Mouse (Mus musculus): ENCODE results near the gene Kpna2. TPM values are rescaled to one million over a fixed set of nuclear protein-coding genes. Genes with fewer than 3 reads are reported as not detected.

The Kpna2 gene
- polyA plus RNA-seq, 1 experiment, result 150 TPM

GRCm38 (mm10) chr11:106954116-106954515 is 45.2 kb downstream of the Kpna2 start:
- no peaks in the 10 kb centered on the region for H3K36me3 ChIP-seq (ENCODE audit: control insufficient read depth, insufficient read depth, low read length)
- H3K27ac ChIP-seq (ENCODE audit: control insufficient read depth, insufficient read depth, low read depth, low read length), result no peak overlapping the region
- H3K4me1 ChIP-seq (ENCODE audit: control insufficient read depth, insufficient read depth, low read length), result no peaks in the 10 kb centered on the region
- no peaks in the 10 kb centered on the region for H3K27me3 ChIP-seq (ENCODE audit: control insufficient read depth, insufficient read depth, low read length)
- H3K4me3 ChIP-seq (ENCODE audit: control insufficient read depth, low read depth, low read length), result no peak overlapping the region
- TF ChIP-seq POLR2A (IDR thresholded peaks at IDR 0.05; ENCODE audit: control insufficient read depth, low read depth, low read length), result no peak

Other genes with a start within 250 kb of the Kpna2 start
- gene Pecam1, start 248.9 kb downstream of the Kpna2 start, polyA plus RNA-seq (2012; rRNA removed), result 1.6 and 1.8 TPM in 2 replicates
- 0.10 and 0.16 TPM in 2 replicates for gene Milr1, start 248.3 kb downstream of the Kpna2 start, polyA plus RNA-seq (2012; rRNA removed)
- 2.8 and 3.1 TPM in 2 replicates for gene Polg2, start 220.0 kb downstream of the Kpna2 start, polyA plus RNA-seq (2012; rRNA removed)
- 642 and 659 TPM in 2 replicates for gene Ddx5, start 210.4 kb downstream of the Kpna2 start, polyA plus RNA-seq (2012; rRNA removed)
- 18.5 and 20.8 TPM in 2 replicates for gene Cep95, start 210.3 kb downstream of the Kpna2 start, polyA plus RNA-seq (2012; rRNA removed)
- 11.0 and 11.3 TPM in 2 replicates for gene Smurf2, start 78.8 kb downstream of the Kpna2 start, polyA plus RNA-seq (2012; rRNA removed)
- gene 1810010H24Rik, start 26.1 kb upstream of the Kpna2 start, polyA plus RNA-seq (2012; rRNA removed), result 0.62 and 0.78 TPM in 2 replicates
- gene Bptf, start 132.6 kb upstream of the Kpna2 start, polyA plus RNA-seq (2012; rRNA removed), result 16.1 and 17.7 TPM in 2 replicates
- gene Nol11, start 189.8 kb upstream of the Kpna2 start, polyA plus RNA-seq (2012; rRNA removed), result 3.4 and 4.3 TPM in 2 replicates